Mouse (Mus musculus) kidney, adult 8-10 months (tissue): ENCODE measurements around the gene Olfr1293-ps.

ENCODE experiments used
- DNase-seq, 2 experiments: peaks; one replicate each; pipeline ENCODE4 v3.0.0; 2022

Gene Olfr1293-ps

DNA sequence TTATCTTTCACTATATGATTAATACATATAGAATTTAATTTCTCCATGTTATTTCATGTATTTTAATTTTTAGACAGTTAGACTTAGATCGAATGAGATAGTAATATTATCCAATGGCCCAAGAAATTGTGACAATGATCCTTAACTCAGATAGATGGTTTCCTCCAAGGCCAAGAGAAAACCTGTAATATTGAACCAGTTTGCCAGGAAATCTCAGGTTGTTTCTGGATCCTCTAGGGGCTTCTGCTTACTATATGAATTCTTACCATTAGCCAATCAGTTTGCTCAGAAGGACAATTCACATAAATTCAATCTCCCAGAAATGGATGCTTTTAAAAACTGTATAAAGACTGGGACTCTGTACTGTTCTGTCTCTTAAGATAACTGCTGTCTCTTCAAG lies at the start of gene Olfr1293-ps:
Gene Olfr1293-ps, plus strand, starts transcription at position 301 of the 400 bp plus-strand sequence.
- no peak for DNase-seq

DNA sequence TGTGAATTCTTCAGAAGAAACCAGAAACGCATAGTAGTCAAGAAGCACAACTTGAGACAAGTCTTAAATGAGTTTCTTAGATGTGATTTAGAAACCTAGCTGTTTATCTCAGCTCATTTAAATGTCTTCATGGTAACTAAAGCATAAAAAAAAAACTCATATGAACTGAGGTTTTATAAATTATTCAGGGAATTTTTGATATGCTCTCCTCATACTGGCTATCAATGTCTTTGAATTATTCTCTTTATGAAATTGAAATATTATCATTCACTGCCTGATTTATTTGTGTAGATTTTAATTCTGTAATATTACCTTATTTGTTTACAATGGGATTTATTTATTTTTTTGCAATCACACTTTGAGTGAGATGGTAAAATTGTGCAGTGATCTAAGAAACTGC lies 44.5 kb upstream of the Olfr1293-ps start, which contains the start of gene Olfr1289:
Gene Olfr1289, plus strand, starts transcription at position 301 of the 400 bp plus-strand sequence.
- DNase-seq: no peak

GRCm38 (mm10) chr2:111493729-111494128 lies 31.3 kb upstream of the Olfr1293-ps start, which contains the start of gene Olfr1290:
Olfr1290 (minus strand) TSS chr2:111493829.
- DNase-seq: no peak

DNA sequence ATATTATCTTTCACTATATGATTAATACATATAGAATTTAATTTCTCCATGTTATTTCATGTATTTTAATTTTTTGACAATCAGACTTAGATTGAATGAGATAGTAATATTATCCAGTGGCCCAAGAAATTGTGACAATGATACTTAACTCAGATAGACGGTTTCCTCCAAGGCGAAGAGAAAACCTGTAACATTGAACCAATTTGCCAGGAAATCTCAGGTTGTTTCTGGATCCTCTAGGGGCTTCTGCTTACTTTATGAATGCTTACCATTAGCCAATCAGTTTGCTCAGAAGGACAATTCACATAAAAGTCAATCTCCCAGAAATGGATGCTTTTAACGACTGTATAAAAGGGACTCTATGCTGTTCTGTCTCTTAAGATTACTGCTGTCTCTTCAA lies 28.1 kb upstream of the Olfr1293-ps start, which contains the start of gene Olfr1291-ps1:
Gene Olfr1291-ps1, plus strand, starts transcription at position 301 of the 400 bp plus-strand sequence.
- DNase-seq: no peak

DNA sequence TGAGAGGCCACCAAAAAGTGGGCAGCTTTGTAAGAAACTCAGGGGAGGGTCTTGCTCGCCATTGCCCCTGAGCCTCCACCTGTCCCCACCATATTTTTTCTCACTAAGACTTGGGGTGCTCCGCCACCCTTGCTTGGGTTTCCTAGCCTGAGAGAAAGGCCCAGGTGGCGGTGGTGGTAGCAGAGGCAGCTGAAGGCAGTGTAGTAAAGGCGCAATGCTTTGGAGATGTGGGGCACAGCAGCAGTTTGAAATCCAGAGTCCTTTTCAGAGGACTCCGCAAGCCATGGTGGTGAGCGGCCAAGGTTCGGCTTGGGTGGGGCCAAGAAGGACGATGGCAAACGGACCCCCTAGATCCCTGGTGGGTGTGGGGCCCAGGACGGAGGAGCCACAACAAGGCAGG lies 7.6 kb upstream of the Olfr1293-ps start:
- no peak for DNase-seq

GRCm38 (mm10) chr2:111540191-111540590 lies 15.2 kb downstream of the Olfr1293-ps start, which contains the start of gene Olfr1294:
Olfr1294 (minus strand) TSS chr2:111540291.
- no peak for DNase-seq

DNA sequence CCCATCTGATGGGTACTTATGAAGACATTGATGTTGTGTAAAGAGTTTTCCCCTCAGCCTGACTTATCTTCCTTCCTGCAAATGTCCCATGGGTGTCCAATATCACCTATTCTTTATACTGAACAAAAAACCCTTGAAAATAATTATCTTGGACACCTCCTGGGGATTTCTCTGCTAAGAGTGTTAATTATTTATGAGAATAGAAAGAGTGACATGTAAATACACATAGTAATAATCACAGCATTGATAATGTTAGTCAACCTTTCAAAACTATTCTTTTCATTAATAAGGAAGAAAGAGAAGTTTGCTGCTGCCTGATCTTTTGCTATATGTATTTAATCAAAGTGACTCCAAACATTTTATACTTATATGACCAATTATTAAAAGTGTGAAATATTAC lies 44.6 kb downstream of the Olfr1293-ps start, which contains the start of gene Olfr1295:
Gene Olfr1295, minus strand, starts transcription at position 101 of the 400 bp plus-strand sequence.
- no peak for DNase-seq
